Mouse (Mus musculus): ENCODE data around the gene Rad9a. TPM values are rescaled to one million over a fixed set of nuclear protein-coding genes. Genes with fewer than 3 reads are reported as not detected.
A peak's percentile ranks its signal among the peaks of the same experiment; 100 is the strongest.

Gene Rad9a
- polyA plus RNA-seq, 1 experiment from 2014 or later = 19.9 TPM

- ATAC-seq (replicated peaks; ENCODE audit: extremely low read depth, insufficient read depth, low FRiP score) = no peak
- peaks cover 17% of the 10 kb centered on the region for H3K4me1 ChIP-seq (ENCODE audit: control insufficient read depth, insufficient read depth, low read length)
- no peaks in the 10 kb centered on the region for H3K36me3 ChIP-seq (ENCODE audit: control insufficient read depth, insufficient read depth)
- no peak overlapping the region for H3K4me3 ChIP-seq (ENCODE audit: low read length)
- WGBS = 31% methylated on average over 13 of the region's 14 CpGs
- peaks cover 12% of the 10 kb centered on the region for H3K27me3 ChIP-seq (ENCODE audit: control insufficient read depth, insufficient read depth, low read length)
- H3K9me3 ChIP-seq (replicated peaks; ENCODE audit: control insufficient read depth, low read length) = no peaks in the 10 kb centered on the region
- H3K9ac ChIP-seq (ENCODE audit: low read length) = peak overlapping the region; percentile 32; the same call in 1 of the 2 replicates
- H3K4me2 ChIP-seq (ENCODE audit: low read depth, low read length) = peak overlapping the region; percentile 28; the same call in 1 of the 2 replicates
- H3K27ac ChIP-seq (ENCODE audit: low read length) = peak overlapping the region; percentile 62
Observed at GRCm38 (mm10) chr19:4220957-4221743, 19.7 kb upstream of the Rad9a start.

GRCm38 (mm10) chr19:4220416-4220815, 19.0 kb upstream of the Rad9a start:
- Histone ChIP-seq H3K9ac (ENCODE audit: low read length) (no peak overlapping the region), H3K27ac (ENCODE audit: low read length) (peak overlapping the region; percentile 62), H3K4me3 (ENCODE audit: low read length) (no peak overlapping the region), H3K4me2 (ENCODE audit: low read depth, low read length) (no peak overlapping the region), H3K36me3 (ENCODE audit: control insufficient read depth, insufficient read depth) (no peaks in the 10 kb centered on the region), H3K4me1 (ENCODE audit: control insufficient read depth, insufficient read depth, low read length) (peaks cover 20% of the 10 kb centered on the region), H3K27me3 (ENCODE audit: control insufficient read depth, insufficient read depth, low read length) (peaks cover 14% of the 10 kb centered on the region), H3K9me3 (replicated peaks; ENCODE audit: control insufficient read depth, low read length) (no peaks in the 10 kb centered on the region)
- WGBS = 41% methylated on average over 4 of the region's 4 CpGs
- ATAC-seq (replicated peaks; ENCODE audit: extremely low read depth, insufficient read depth, low FRiP score) = no peak

GRCm38 (mm10) chr19:4219943-4220342, 18.5 kb upstream of the Rad9a start:
- Histone ChIP-seq H3K9ac (ENCODE audit: low read length) (no peak overlapping the region), H3K4me3 (ENCODE audit: low read length) (no peak overlapping the region), H3K4me1 (ENCODE audit: control insufficient read depth, insufficient read depth, low read length) (peaks cover 22% of the 10 kb centered on the region), H3K36me3 (ENCODE audit: control insufficient read depth, insufficient read depth) (no peaks in the 10 kb centered on the region), H3K27ac (ENCODE audit: low read length) (no peak overlapping the region), H3K4me2 (ENCODE audit: low read depth, low read length) (no peak overlapping the region), H3K9me3 (replicated peaks; ENCODE audit: control insufficient read depth, low read length) (no peaks in the 10 kb centered on the region), H3K27me3 (ENCODE audit: control insufficient read depth, insufficient read depth, low read length) (peaks cover 17% of the 10 kb centered on the region)
- ATAC-seq (replicated peaks; ENCODE audit: extremely low read depth, insufficient read depth, low FRiP score) = no peak
- WGBS = 74% methylated on average over 6 of the region's 6 CpGs

- Histone ChIP-seq H3K4me1 (ENCODE audit: control insufficient read depth, insufficient read depth, low read length) (peaks cover 25% of the 10 kb centered on the region), H3K36me3 (ENCODE audit: control insufficient read depth, insufficient read depth) (no peaks in the 10 kb centered on the region), H3K27me3 (ENCODE audit: control insufficient read depth, insufficient read depth, low read length) (peaks cover 20% of the 10 kb centered on the region), H3K9me3 (replicated peaks; ENCODE audit: control insufficient read depth, low read length) (no peaks in the 10 kb centered on the region), H3K27ac (ENCODE audit: low read length) (no peak overlapping the region), H3K9ac (ENCODE audit: low read length) (no peak overlapping the region), H3K4me3 (ENCODE audit: low read length) (no peak overlapping the region), H3K4me2 (ENCODE audit: low read depth, low read length) (no peak overlapping the region)
- WGBS = 76% methylated on average over 1 of the region's 1 CpGs
- no peak for ATAC-seq (replicated peaks; ENCODE audit: extremely low read depth, insufficient read depth, low FRiP score)
Observed at GRCm38 (mm10) chr19:4218784-4219183, 17.3 kb upstream of the Rad9a start.

GRCm38 (mm10) chr19:4218293-4218692, 16.8 kb upstream of the Rad9a start:
- H3K9ac ChIP-seq (ENCODE audit: low read length) = no peak overlapping the region
- H3K27me3 ChIP-seq (ENCODE audit: control insufficient read depth, insufficient read depth, low read length) = peaks cover 23% of the 10 kb centered on the region
- no peak overlapping the region for H3K4me3 ChIP-seq (ENCODE audit: low read length)
- peaks cover 30% of the 10 kb centered on the region for H3K4me1 ChIP-seq (ENCODE audit: control insufficient read depth, insufficient read depth, low read length)
- H3K4me2 ChIP-seq (ENCODE audit: low read depth, low read length) = no peak overlapping the region
- no peak for ATAC-seq (replicated peaks; ENCODE audit: extremely low read depth, insufficient read depth, low FRiP score)
- WGBS = 77% methylated on average over 11 of the region's 11 CpGs
- no peaks in the 10 kb centered on the region for H3K9me3 ChIP-seq (replicated peaks; ENCODE audit: control insufficient read depth, low read length)
- no peak overlapping the region for H3K27ac ChIP-seq (ENCODE audit: low read length)
- no peaks in the 10 kb centered on the region for H3K36me3 ChIP-seq (ENCODE audit: control insufficient read depth, insufficient read depth)

GRCm38 (mm10) chr19:4217855-4218254, 16.4 kb upstream of the Rad9a start:
- H3K4me1 ChIP-seq (ENCODE audit: control insufficient read depth, insufficient read depth, low read length) = peaks cover 33% of the 10 kb centered on the region
- H3K27me3 ChIP-seq (ENCODE audit: control insufficient read depth, insufficient read depth, low read length) = peaks cover 28% of the 10 kb centered on the region
- no peak overlapping the region for H3K4me2 ChIP-seq (ENCODE audit: low read depth, low read length)
- ATAC-seq (replicated peaks; ENCODE audit: extremely low read depth, insufficient read depth, low FRiP score) = no peak
- H3K9ac ChIP-seq (ENCODE audit: low read length) = no peak overlapping the region
- no peak overlapping the region for H3K27ac ChIP-seq (ENCODE audit: low read length)
- no peak overlapping the region for H3K4me3 ChIP-seq (ENCODE audit: low read length)
- H3K9me3 ChIP-seq (replicated peaks; ENCODE audit: control insufficient read depth, low read length) = no peaks in the 10 kb centered on the region
- no peaks in the 10 kb centered on the region for H3K36me3 ChIP-seq (ENCODE audit: control insufficient read depth, insufficient read depth)
- 49% methylated on average over 3 of the region's 3 CpGs for WGBS

GRCm38 (mm10) chr19:4217140-4217539, 15.7 kb upstream of the Rad9a start:
- ATAC-seq (replicated peaks; ENCODE audit: extremely low read depth, insufficient read depth, low FRiP score) = no peak
- Histone ChIP-seq H3K9ac (ENCODE audit: low read length) (no peak overlapping the region), H3K4me3 (ENCODE audit: low read length) (no peak overlapping the region), H3K4me1 (ENCODE audit: control insufficient read depth, insufficient read depth, low read length) (peaks cover 34% of the 10 kb centered on the region), H3K27ac (ENCODE audit: low read length) (no peak overlapping the region), H3K36me3 (ENCODE audit: control insufficient read depth, insufficient read depth) (no peaks in the 10 kb centered on the region), H3K4me2 (ENCODE audit: low read depth, low read length) (no peak overlapping the region), H3K9me3 (replicated peaks; ENCODE audit: control insufficient read depth, low read length) (no peaks in the 10 kb centered on the region), H3K27me3 (ENCODE audit: control insufficient read depth, insufficient read depth, low read length) (peaks cover 29% of the 10 kb centered on the region)
- 23% methylated on average over 5 of the region's 5 CpGs for WGBS

- no peak overlapping the region for H3K9ac ChIP-seq (ENCODE audit: low read length)
- H3K4me2 ChIP-seq (ENCODE audit: low read depth, low read length) = peak overlapping the region; percentile 48
- H3K4me3 ChIP-seq (ENCODE audit: low read length) = no peak overlapping the region
- no peaks in the 10 kb centered on the region for H3K36me3 ChIP-seq (ENCODE audit: control insufficient read depth, insufficient read depth)
- no peaks in the 10 kb centered on the region for H3K9me3 ChIP-seq (replicated peaks; ENCODE audit: control insufficient read depth, low read length)
- 0 out of 2 replicates have a peak overlapping the region, but pooled peaks have one; percentile 25 for H3K27ac ChIP-seq (ENCODE audit: low read length)
- peaks cover 34% of the 10 kb centered on the region for H3K27me3 ChIP-seq (ENCODE audit: control insufficient read depth, insufficient read depth, low read length)
- WGBS = 17% methylated on average over 14 of the region's 14 CpGs
- ATAC-seq (replicated peaks; ENCODE audit: extremely low read depth, insufficient read depth, low FRiP score) = no peak; the same call in 1 of the 2 replicates
- H3K4me1 ChIP-seq (ENCODE audit: control insufficient read depth, insufficient read depth, low read length) = peaks cover 32% of the 10 kb centered on the region
Observed at GRCm38 (mm10) chr19:4216041-4216685, 14.7 kb upstream of the Rad9a start.

GRCm38 (mm10) chr19:4215451-4215840, 14.0 kb upstream of the Rad9a start:
- H3K9ac ChIP-seq (ENCODE audit: low read length) = peak overlapping the region; percentile 84
- peaks cover 38% of the 10 kb centered on the region for H3K27me3 ChIP-seq (ENCODE audit: control insufficient read depth, insufficient read depth, low read length)
- H3K9me3 ChIP-seq (replicated peaks; ENCODE audit: control insufficient read depth, low read length) = no peaks in the 10 kb centered on the region
- H3K36me3 ChIP-seq (ENCODE audit: control insufficient read depth, insufficient read depth) = no peaks in the 10 kb centered on the region
- peak overlapping the region; percentile 61 for H3K27ac ChIP-seq (ENCODE audit: low read length)
- H3K4me3 ChIP-seq (ENCODE audit: low read length) = peak overlapping the region; percentile 73
- no peak for ATAC-seq (replicated peaks; ENCODE audit: extremely low read depth, insufficient read depth, low FRiP score)
- peak overlapping the region; percentile 99 for H3K4me2 ChIP-seq (ENCODE audit: low read depth, low read length)
- H3K4me1 ChIP-seq (ENCODE audit: control insufficient read depth, insufficient read depth, low read length) = peaks cover 25% of the 10 kb centered on the region
- 3% methylated on average over 16 of the region's 21 CpGs for WGBS

Measured in heart, embryonic 16.5 days (tissue).